Mouse (Mus musculus) kidney, postnatal 25 days (tissue): ENCODE measurements around the gene Gm20403.
"Not testable (repeated sequence)": the region's sequence is repeated elsewhere in the genome, so short reads cannot be mapped to it uniquely, and the experiment has no call there.

Experiments used
- DNase-seq, 2 experiments: peaks; one replicate each; pipeline ENCODE4 v3.0.0; 2021; ENCODE audit warnings: mixed read lengths in 2 of 2

The Gm20403 gene

DNA sequence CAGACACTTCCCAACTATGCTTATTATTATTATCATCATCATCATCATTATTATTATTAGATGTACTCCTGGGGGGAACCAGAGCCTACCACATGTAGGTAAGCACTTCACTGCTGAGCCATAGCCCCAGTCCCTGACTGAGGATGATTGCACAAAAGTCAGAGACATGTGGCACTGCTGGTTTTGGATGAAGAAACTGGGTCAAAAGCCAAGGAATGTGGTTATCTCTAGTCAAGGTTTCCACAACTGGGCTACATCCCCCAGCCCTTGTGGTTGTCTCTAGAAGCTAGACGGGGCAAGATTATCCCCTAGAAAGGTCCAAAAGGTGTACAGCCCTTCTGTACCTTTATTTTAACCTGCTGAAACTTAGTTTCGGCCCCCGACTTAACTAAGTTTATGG, 6.5 kb upstream of the Gm20403 start:
- DNase-seq, result no peak

DNA sequence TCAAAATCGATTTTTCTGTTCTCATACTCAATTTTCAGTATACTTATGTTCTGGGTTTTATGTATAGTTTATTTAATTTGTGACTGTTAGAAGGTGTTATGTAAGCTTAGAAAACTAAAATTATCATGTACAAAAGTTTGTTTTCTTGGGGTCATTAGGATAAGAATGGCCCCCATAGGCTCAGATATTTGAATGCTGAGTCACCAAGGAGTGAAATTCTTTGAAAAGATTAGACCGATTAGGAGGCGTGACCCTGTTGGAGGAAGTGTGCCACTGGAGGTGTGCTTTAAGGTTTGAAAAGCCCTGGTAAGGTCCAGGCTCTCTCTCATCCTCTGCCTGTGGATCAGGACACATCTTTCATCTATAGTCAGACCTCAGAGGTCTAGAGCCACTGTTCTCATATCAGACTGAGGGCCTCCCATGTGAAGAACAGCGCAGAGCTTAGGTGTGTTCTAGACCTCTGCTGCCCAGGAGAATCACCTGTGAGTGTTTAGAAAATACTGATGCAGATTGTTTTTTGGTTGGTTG, 2.1 kb upstream of the Gm20403 start:
- DNase-seq, result no peak

DNA sequence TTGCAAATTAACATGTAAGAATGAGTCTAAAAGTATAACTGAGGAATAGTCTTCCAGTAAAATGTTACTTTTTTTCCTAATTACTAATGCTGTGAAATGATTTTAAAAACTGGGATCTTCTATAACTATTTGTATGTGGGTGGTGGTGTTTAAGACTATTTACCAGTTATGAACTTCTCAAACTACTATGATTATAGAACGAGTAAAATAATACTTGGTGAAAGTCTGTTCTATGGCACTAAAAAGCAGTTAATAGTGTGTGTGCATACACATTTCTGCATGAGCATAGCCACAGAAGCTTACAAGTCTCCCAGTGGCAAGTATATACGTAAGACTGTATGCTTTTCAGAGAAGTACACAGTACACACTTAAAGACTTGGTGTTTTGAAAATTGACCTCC, 827 bp upstream of the Gm20403 start:
- DNase-seq, result no peak

DNA sequence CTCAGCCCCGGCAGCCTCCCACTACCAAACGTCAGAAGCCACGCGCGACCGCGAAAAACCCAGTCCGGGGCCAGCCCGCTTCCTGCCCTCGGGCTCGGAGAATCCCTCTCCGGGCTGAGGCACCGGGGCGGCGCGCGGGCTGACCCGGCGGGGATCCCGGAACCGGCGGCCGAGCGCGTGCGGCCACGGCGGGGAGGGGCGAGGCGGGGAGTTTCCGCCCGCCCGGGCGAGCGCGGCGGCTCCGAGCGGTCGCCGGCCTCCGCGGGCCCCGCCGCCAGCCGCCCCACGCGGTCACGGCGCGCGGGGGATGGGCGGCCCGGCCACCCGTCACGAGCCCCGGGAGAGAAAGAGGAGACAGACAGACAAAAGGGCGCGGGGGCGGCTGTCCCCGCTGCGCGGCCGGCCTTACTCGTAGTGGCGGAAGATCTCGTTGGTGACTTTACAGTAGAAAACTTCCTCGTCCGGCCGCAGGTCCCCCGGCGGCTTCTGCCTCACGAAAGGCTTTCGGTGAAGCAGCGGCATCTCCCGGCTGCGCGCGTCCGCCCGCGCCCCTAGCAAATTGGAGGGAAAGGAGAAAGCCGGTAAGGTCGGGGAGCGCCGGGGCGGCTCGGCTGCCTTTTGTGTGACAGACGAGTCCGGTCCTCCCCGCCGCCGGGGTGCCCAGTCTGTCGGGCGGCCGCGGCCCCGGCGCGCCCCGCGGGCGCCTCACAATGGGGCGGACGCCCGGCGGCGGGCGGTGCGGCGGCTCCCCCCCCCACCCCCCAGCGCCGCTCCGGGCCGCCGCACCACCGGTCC, 875 bp downstream of the Gm20403 start:
- peak; percentile 49 to 74 for DNase-seq

DNA sequence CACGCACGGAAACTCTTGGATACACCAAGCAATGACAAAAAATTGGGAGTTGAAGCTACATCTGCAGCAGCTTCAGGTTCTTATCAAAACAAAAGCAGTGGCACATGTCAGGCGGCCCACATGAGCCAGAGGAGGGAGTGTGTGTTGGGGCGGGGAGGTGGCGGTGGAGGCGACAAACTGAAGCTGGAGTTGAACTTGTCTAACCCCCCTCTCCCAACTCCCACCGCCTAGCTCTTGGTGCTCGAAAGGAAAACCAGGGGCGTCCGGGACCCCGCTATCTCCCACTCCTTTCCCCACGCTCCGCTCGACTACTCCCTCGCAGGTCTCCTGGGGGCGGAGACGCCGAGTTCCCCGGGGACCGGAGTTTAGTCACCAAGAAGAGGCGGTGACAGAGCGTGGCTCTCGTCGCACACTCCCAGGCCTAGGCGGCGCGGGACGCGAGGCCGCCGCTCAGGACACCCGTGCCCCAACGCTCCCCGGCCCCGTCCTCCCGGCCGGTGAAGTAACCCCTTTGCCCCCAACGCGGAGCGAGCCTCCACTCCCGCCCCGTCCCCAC, 1.6 kb downstream of the Gm20403 start:
- DNase-seq, result peak; percentile 70 to 83

DNA sequence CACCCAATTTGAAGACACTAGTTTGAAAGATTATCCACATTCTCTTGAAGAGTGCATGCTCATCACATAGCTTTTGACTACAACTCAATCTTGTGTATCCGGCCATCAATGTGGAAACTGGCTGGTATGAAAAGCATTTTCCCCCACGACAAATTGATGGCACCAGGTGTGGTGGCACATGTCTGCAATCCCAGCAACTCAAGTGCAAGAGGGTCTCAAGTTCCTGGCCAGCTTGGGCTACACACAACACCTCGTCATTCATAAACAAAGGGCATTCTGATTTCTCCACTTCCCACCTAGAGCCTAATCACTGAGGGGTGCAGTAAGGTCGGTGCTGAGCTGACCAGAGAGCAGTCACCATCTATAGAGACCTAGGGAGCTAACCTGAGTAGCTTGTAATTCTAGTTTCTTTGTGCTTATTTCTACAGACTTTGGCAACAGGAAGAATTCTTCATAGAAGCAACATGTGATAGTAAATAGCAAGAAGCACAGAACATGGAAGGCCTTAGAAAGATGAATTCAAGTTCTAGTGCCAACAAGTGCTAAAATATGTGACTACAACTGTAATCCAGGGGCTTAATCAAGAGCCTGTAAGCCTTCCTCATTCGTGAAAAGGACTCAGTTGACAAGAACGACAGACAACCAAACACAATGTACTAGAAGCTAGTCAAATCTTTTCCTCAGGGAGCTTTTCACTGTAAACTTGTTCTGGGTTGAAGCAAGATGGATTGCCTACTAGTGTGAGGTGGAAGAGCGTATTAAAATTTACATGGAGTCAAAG, 3.2 kb downstream of the Gm20403 start:
- DNase-seq, result no peak

DNA sequence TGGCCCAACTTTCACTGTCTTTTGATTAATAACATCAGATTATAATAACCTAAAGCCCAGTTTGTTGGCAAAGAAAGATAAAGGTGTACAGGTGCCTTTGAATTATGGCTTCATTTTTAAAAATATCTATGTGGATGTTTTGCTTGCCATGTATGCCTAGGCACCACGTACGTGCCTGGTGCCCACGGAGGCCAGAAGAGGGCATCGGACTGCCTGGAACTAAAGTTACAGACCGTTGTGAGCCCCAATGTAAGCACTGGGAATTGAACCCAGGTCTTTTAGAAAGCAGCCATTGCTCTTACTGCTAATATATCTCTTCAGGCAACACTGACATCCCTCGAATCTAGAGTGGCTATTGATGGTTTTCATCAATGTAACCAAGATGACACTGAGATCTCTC, 4.4 kb downstream of the Gm20403 start:
- DNase-seq, result no peak

DNA sequence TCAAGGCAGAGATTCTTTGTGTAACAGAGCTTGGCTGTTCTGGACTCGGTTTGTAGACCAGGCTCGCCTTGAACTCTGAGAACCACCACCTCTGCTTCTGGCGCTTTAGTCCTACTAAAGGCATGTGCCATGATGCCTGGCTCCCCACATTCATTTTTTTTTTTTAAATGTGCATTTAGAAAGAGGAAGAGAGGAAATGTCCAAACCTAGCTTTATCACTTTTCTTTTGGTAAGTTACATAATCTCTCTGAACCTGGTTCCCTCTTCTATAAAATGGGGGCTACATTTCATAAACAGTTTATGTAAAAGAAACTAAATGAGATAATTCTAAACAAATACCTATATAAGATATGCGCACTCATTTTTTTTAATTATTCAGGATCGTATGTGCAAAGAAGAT, 5.4 kb downstream of the Gm20403 start:
- no peak for DNase-seq

DNA sequence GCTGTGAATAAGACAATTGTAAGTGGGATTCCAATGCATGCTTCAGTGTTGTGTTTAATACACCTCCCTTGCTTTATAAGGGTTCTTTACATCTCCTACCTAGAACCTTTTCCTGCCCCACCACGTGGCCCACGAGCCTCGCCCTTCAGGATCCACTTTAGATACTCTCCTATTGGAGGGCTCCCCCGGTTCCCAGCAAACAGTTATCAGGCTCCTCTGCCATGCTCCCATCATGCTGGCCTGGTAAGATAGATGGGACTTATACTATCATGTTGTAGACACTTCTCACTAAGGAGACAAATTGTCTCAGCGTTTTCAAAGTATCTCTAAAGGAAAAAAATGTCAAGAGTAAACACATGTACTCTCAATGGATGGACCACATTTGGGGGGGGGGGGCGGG, 5.8 kb downstream of the Gm20403 start:
- DNase-seq, result no peak

DNA sequence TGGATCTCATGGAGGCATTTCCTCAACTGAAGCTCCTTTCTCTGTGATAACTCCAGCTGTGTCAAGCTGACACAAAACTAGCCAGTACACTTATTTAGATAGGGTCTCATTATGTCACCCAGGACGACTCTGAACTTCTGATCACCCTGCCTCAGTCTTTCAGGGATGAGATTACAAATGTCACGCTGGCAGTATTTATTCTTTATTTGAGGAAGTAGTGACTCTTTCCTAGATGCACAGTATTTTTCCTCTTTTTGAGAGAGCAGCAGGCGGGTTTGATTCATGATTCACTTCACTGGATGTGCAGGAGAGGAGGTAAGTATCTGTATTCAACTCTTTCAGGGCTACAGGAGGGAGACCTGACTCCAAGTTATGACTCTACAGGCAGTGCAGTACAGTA, 17.3 kb downstream of the Gm20403 start:
- DNase-seq, result no peak

DNA sequence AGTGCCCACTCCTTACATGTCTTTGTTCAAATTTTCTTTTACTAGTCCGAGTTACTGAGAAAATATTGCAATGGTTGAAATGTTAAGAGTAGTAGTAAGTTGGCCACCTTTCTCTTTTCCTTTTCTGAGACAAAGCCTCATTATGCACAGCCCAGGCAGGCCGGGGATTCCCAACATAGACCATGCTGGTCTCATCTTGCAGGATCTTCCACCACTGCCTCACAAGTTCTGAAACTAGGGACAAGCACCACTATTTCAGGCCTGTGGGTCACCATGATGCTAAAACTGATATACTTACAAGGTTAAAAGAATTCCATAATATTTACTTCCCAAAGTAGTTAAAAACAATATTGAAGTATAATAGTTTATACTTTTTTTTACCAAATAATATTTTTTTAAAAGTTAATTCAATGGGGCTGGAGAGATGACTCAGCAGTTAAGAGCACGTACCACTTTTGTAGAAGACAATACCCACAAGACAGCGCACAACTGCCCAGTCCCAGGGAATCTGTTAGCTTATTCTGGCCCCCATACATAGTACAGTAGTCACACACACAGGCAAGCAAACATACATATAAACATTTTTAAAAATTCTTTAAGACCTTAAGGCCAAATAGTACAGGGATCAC, 20.7 kb downstream of the Gm20403 start:
- DNase-seq, result no peak

DNA sequence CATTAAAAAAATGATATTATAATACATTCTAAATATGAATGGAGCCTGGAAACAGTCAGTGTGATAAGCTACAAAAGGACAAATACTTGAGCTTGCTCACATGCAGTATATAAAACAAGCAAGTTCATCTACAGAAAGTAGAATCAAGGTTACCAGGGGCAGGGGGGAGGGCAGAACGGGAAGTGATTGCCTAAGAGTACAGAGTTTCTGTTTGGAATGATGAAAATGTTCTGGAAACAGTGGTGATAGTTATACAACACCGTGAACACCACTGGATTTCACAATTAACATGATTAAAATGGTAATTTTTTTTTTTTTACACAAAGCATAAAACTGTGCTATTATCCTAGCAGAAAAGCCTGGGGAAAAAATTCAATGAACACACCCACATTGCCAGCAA, 26.8 kb downstream of the Gm20403 start:
- DNase-seq, result no peak

DNA sequence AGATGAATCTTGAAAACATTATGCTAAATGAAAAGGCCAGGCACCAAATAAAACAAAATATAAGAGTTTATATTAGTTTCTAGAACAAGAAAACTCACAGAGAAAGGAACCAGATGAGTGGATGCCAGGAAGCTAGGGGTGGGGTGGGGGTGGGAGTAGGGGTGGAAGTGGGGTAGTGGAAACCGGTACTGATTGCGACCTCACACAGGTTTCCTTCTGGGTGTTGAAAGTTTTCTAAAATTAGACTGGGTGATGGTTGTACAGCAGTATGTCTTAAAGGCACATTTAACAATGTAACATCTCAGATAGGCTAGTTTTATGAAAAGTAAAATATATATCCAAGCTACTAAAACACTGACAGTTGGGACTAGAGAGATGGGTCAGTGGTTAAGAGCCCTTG, 29.4 kb downstream of the Gm20403 start:
- DNase-seq, result no peak

DNA sequence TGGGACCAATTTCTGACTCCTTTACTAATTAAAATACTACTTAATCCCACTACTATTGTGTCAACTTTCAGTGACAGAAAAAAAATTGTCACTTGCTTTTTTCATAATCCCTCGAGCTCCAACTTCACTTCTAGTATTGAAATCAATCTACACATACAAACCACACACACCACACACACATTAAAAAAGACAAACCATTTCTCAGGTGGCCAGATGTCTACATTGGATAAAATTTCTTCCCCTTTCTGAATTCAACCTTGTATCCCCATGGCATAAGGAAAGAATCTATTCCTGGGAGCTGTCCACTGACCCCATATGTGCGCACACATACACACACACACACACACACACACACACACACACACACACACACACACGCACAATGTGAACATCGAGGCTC, 29.9 kb downstream of the Gm20403 start:
- no peak for DNase-seq

DNA sequence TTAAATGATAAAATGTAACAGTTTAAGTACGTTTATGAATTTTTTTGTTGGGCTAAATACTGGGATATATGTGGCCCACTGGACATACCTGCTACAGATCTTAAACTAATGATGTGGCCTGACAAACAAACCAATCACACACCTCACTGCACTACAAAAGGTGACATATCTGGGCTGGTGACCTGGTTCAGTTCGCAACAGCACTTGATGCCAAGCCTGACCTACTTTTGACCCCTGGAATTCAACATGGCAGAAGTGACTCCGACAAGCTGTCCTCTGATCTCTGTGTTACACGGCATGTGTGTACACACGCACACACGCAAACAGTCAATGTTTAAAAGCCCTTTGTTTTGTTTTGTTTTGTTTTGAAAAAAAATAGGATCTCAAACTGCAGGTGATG, 40.2 kb downstream of the Gm20403 start:
- no peak for DNase-seq

DNA sequence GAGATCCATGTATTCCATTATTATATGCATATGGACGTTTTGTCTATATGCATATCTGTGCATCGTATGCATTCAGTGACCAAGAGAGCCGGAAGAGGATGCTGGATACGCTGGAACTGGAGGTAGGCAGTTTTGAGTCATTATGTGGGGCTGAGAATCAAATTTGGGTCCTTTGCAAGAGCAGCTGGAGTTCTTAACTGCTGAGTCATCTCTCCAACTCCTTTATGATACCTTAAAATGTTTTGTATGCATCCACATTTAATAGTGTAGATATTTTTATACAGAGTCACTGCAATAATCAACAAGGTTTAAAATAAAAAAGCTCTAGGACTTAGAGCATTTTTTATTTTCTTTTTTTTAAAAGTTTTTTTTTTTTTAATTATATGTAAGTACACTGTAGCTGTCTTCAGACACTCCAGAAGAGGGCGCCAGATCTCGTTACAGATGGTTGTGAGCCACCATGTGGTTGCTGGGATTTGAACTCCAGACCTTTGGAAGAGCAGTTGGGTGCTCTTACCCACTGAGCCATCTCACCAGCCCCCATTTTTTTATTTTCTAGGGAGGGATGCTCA, 43.7 kb downstream of the Gm20403 start:
- DNase-seq, result not testable (repeated sequence)

DNA sequence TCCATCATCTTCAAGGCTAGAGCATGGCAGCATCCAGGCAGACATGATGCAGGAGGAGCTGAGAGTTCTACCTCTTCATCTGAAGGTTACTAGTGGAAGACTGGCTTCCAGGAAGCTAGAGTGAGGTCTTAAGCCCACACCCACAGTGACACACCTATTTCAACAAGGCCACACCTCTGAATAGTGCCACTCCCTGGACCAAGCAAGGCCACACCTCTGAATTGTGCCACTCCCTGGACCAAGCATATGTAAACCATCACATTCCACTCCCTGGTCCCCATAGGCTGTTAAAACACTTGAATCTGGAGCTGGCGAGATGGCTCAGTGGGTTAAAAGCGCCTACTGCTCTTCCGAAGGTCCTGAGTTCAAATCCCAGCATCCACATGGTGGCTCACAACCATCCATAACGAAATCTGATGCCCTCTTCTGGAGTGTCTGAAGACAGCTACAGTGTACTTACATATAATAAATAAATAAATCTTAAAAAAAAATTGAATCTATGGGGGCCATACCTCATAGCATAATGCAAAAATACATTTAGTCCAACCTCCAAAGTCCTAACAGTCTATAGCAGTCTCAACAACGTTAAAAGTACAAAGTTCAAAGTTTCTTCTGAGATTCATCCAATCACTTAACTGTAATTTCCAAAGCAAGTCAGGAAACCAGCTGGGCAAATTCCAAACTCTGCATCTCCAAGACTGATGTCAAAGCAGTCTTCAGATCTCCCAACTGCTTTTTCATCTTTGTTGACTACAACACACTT, 48.6 kb downstream of the Gm20403 start:
- not testable (repeated sequence) for DNase-seq
